Mouse (Mus musculus) heart, embryonic 10.5 days (tissue): ENCODE measurements at regions not wholly inside any gene's neighbourhood (a gene's known extent, or its start where the extent isn't known, plus 50 kb on each side); places are given as distances from the start of the nearest gene placed in this dataset.
"Not testable (repeated sequence)": the region's sequence is repeated elsewhere in the genome, so short reads cannot be mapped to it uniquely, and the experiment has no call there.

ENCODE experiments used
- DNase-seq: peaks from one replicate; pipeline ENCODE4 v3.0.0-alpha.2; 2017; ENCODE audit warnings: low spot score
- H3K27ac ChIP-seq: fragments of 300-500 bp; sonication (generic); 2 replicates; pipeline ENCODE4 v1.5.1; 2016; ENCODE audit warnings: mild to moderate bottlenecking
- H3K27me3 ChIP-seq: fragments of 300-500 bp; sonication (generic); 2 replicates; pipeline ENCODE4 v1.6.1; 2016; ENCODE audit warnings: mild to moderate bottlenecking; ENCODE audit not compliant: poor library complexity, insufficient read depth, severe bottlenecking
- H3K36me3 ChIP-seq: fragments of 300-500 bp; sonication (generic); 2 replicates; pipeline ENCODE4 v1.6.1; 2016; ENCODE audit warnings: mild to moderate bottlenecking, moderate library complexity
- H3K4me1 ChIP-seq: fragments of 300-500 bp; sonication (generic); 2 replicates; pipeline ENCODE4 v1.6.1; 2016; ENCODE audit warnings: mild to moderate bottlenecking
- H3K4me3 ChIP-seq: fragments of 300-500 bp; sonication (generic); 2 replicates; pipeline ENCODE4 v1.5.1; 2016; ENCODE audit warnings: mild to moderate bottlenecking, moderate library complexity
- H3K9me3 ChIP-seq: fragments of 300-500 bp; sonication (generic); 2 replicates; pipeline ENCODE4 v1.6.1; 2016; ENCODE audit warnings: mild to moderate bottlenecking, moderate library complexity
- WGBS: fragments of 180-500 bp; shearing (Covaris S2); methylation state at CpG from one replicate; pipeline ENCODE4 v1.1.7; 2016; 5-methylcytosine and 5-hydroxymethylcytosine counted together

GRCm38 (mm10) chr9:31645114-31645513 is 180.9 kb upstream of the Tmem45b start:
- DNase-seq: no peak
- H3K27me3 ChIP-seq: no peaks in the 10 kb centered on the region
- H3K4me3 ChIP-seq: no peak overlapping the region
- no peaks in the 10 kb centered on the region for H3K36me3 ChIP-seq
- no peaks in the 10 kb centered on the region for H3K9me3 ChIP-seq
- H3K27ac ChIP-seq: no peak overlapping the region
- peaks cover 4% of the 10 kb centered on the region; the same call in 1 of the 2 replicates for H3K4me1 ChIP-seq
- 73% methylated on average over 7 of the region's 7 CpGs for WGBS

GRCm38 (mm10) chr9:31644106-31644505 is 179.8 kb upstream of the Tmem45b start:
- Histone ChIP-seq H3K4me3 (no peak overlapping the region), H3K27ac (no peak overlapping the region), H3K9me3 (no peaks in the 10 kb centered on the region), H3K4me1 (peaks cover 4% of the 10 kb centered on the region; the same call in 1 of the 2 replicates), H3K36me3 (no peaks in the 10 kb centered on the region), H3K27me3 (no peaks in the 10 kb centered on the region)
- no peak for DNase-seq
- WGBS: 68% methylated on average over 3 of the region's 3 CpGs

GRCm38 (mm10) chr9:31642169-31642568 is 177.9 kb upstream of the Tmem45b start:
- no peak overlapping the region for H3K4me3 ChIP-seq
- 78% methylated on average over 4 of the region's 4 CpGs for WGBS
- peaks cover 4% of the 10 kb centered on the region; the same call in 1 of the 2 replicates for H3K4me1 ChIP-seq
- 0 out of 2 replicates have a peak, but pooled peaks cover under 1% of the 10 kb centered on the region for H3K9me3 ChIP-seq
- no peak overlapping the region for H3K27ac ChIP-seq
- H3K36me3 ChIP-seq: no peaks in the 10 kb centered on the region
- H3K27me3 ChIP-seq: no peaks in the 10 kb centered on the region
- no peak for DNase-seq

GRCm38 (mm10) chr9:31628291-31628690 is 164.0 kb upstream of the Tmem45b start:
- Histone ChIP-seq H3K4me3 (no peak overlapping the region), H3K27me3 (no peaks in the 10 kb centered on the region), H3K36me3 (no peaks in the 10 kb centered on the region), H3K4me1 (no peaks in the 10 kb centered on the region), H3K9me3 (no peaks in the 10 kb centered on the region), H3K27ac (no peak overlapping the region)
- WGBS: 83% methylated on average over 6 of the region's 6 CpGs
- DNase-seq: peak; percentile 64

- not testable (repeated sequence) for H3K4me3 ChIP-seq, H3K9me3 ChIP-seq, H3K27ac ChIP-seq, H3K4me1 ChIP-seq, H3K36me3 ChIP-seq, H3K27me3 ChIP-seq
- 89% methylated on average over 7 of the region's 7 CpGs for WGBS
- peak; percentile 61 for DNase-seq
Observed at GRCm38 (mm10) chr9:31621553-31621952, 157.3 kb upstream of the Tmem45b start.

- Histone ChIP-seq H3K9me3 (no peaks in the 10 kb centered on the region), H3K4me3 (no peak overlapping the region), H3K27me3 (no peaks in the 10 kb centered on the region), H3K4me1 (peaks cover under 1% of the 10 kb centered on the region; the same call in 1 of the 2 replicates), H3K36me3 (no peaks in the 10 kb centered on the region), H3K27ac (no peak overlapping the region)
- WGBS: 51% methylated on average over 6 of the region's 6 CpGs
- DNase-seq: no peak
Observed at GRCm38 (mm10) chr9:31619344-31619743, 155.1 kb upstream of the Tmem45b start.

- no peaks in the 10 kb centered on the region for H3K9me3 ChIP-seq
- WGBS: 58% methylated on average over 13 of the region's 13 CpGs
- no peak overlapping the region for H3K4me3 ChIP-seq
- DNase-seq: peak; percentile 69
- no peaks in the 10 kb centered on the region for H3K36me3 ChIP-seq
- H3K27me3 ChIP-seq: 0 out of 2 replicates have a peak, but pooled peaks cover 5% of the 10 kb centered on the region
- H3K27ac ChIP-seq: no peak overlapping the region
- peaks cover 19% of the 10 kb centered on the region for H3K4me1 ChIP-seq
Observed at GRCm38 (mm10) chr9:31614250-31614945, 150.1 kb upstream of the Tmem45b start.

GRCm38 (mm10) chr9:31611036-31611695 is 146.9 kb upstream of the Tmem45b start:
- H3K36me3 ChIP-seq: no peaks in the 10 kb centered on the region
- WGBS: 57% methylated on average over 8 of the region's 8 CpGs
- H3K9me3 ChIP-seq: no peaks in the 10 kb centered on the region
- H3K4me1 ChIP-seq: peaks cover 23% of the 10 kb centered on the region
- no peak overlapping the region for H3K4me3 ChIP-seq
- H3K27me3 ChIP-seq: peaks cover 11% of the 10 kb centered on the region; the same call in 1 of the 2 replicates
- no peak overlapping the region for H3K27ac ChIP-seq
- peak; percentile 63 for DNase-seq

GRCm38 (mm10) chr9:31610631-31611030 is 146.4 kb upstream of the Tmem45b start:
- H3K27ac ChIP-seq: no peak overlapping the region
- no peak overlapping the region for H3K4me3 ChIP-seq
- H3K27me3 ChIP-seq: peaks cover 11% of the 10 kb centered on the region; the same call in 1 of the 2 replicates
- peaks cover 23% of the 10 kb centered on the region for H3K4me1 ChIP-seq
- no peaks in the 10 kb centered on the region for H3K36me3 ChIP-seq
- no peaks in the 10 kb centered on the region for H3K9me3 ChIP-seq
- DNase-seq: no peak
- WGBS: 61% methylated on average over 4 of the region's 4 CpGs

GRCm38 (mm10) chr9:31610212-31610611 is 145.9 kb upstream of the Tmem45b start:
- H3K27me3 ChIP-seq: peaks cover 11% of the 10 kb centered on the region; the same call in 1 of the 2 replicates
- peak; percentile 76 for DNase-seq

GRCm38 (mm10) chr9:31609731-31610130 is 145.5 kb upstream of the Tmem45b start:
- 85% methylated on average over 3 of the region's 3 CpGs for WGBS

More at GRCm38 (mm10) chr9:31610212-31610611, 145.9 kb upstream of the Tmem45b start:
- H3K27ac ChIP-seq: no peak overlapping the region
- peaks cover 23% of the 10 kb centered on the region for H3K4me1 ChIP-seq
- H3K9me3 ChIP-seq: no peaks in the 10 kb centered on the region
- no peak overlapping the region for H3K4me3 ChIP-seq
- H3K36me3 ChIP-seq: no peaks in the 10 kb centered on the region
- 57% methylated on average over 1 of the region's 1 CpGs for WGBS

GRCm38 (mm10) chr9:31608084-31608870 is 144.0 kb upstream of the Tmem45b start:
- WGBS: 55% methylated on average over 8 of the region's 8 CpGs
- peak; percentile 33 for DNase-seq
- Histone ChIP-seq H3K36me3 (no peaks in the 10 kb centered on the region), H3K4me1 (peaks cover 19% of the 10 kb centered on the region), H3K9me3 (no peaks in the 10 kb centered on the region), H3K4me3 (no peak overlapping the region), H3K27me3 (peaks cover 11% of the 10 kb centered on the region; the same call in 1 of the 2 replicates), H3K27ac (no peak overlapping the region)

More at GRCm38 (mm10) chr9:31609731-31610130, 145.5 kb upstream of the Tmem45b start:
- Histone ChIP-seq H3K27me3 (peaks cover 11% of the 10 kb centered on the region; the same call in 1 of the 2 replicates), H3K4me3 (no peak overlapping the region), H3K36me3 (no peaks in the 10 kb centered on the region), H3K9me3 (no peaks in the 10 kb centered on the region), H3K27ac (no peak overlapping the region), H3K4me1 (peaks cover 23% of the 10 kb centered on the region)
- DNase-seq: peak; percentile 67
